Mouse (Mus musculus) hindbrain, embryonic 13.5 days (tissue): ENCODE data around the gene Aasdh. TPM values are rescaled to one million over a fixed set of nuclear protein-coding genes. Genes with fewer than 3 reads are reported as not detected.
A peak's percentile ranks its signal among the peaks of the same experiment; 100 is the strongest.

Experiments used
- ATAC-seq: fragments of 200-750 bp; cut with Nextera tagmentation; 2 replicates; pipeline ENCODE4 v1.8.0; 2017; ENCODE audit warnings: moderate TSS enrichment; ENCODE audit not compliant: low FRiP score
- H3K27ac ChIP-seq: fragments of 300-500 bp; sonication (generic); 2 replicates; pipeline ENCODE4 v1.5.1; 2015; ENCODE audit warnings: inconsistent platforms, mild to moderate bottlenecking, moderate library complexity
- H3K27me3 ChIP-seq: fragments of 300-500 bp; sonication (generic); 2 replicates; pipeline ENCODE4 v1.6.1; 2015; ENCODE audit warnings: mild to moderate bottlenecking, inconsistent platforms
- H3K36me3 ChIP-seq: fragments of 300-500 bp; sonication (generic); 2 replicates; pipeline ENCODE4 v1.6.1; 2015; ENCODE audit warnings: mild to moderate bottlenecking, inconsistent platforms
- H3K4me1 ChIP-seq: fragments of 300-500 bp; sonication (generic); replicated peaks from 2 replicates; pipeline ENCODE4 v1.6.1; 2015; ENCODE audit warnings: inconsistent platforms
- H3K4me2 ChIP-seq: fragments of 300-500 bp; sonication (generic); 2 replicates; pipeline ENCODE4 v1.6.1; 2015; ENCODE audit warnings: inconsistent platforms, mild to moderate bottlenecking, moderate library complexity
- H3K4me3 ChIP-seq: fragments of 300-500 bp; sonication (generic); 2 replicates; pipeline ENCODE4 v1.5.1; 2015; ENCODE audit warnings: mild to moderate bottlenecking, inconsistent platforms
- H3K9ac ChIP-seq: fragments of 300-500 bp; sonication (generic); 2 replicates; pipeline ENCODE4 v1.6.1; 2015; ENCODE audit warnings: mild to moderate bottlenecking, inconsistent platforms
- H3K9me3 ChIP-seq: fragments of 300-500 bp; sonication (generic); 2 replicates; pipeline ENCODE4 v1.6.1; 2016; ENCODE audit warnings: inconsistent platforms
- WGBS: fragments of 180-500 bp; shearing (Covaris S2); methylation state at CpG from one replicate; pipeline ENCODE4 v1.1.7; 2015; 5-methylcytosine and 5-hydroxymethylcytosine counted together
- polyA plus RNA-seq: library from polyadenylated mRNA; unstranded; fragments of >200 nt; fragmentation: Nextera tagmentation; extraction: Ambion mirVana; gene quantifications from 2 replicates; pipeline ENCODE4 v1.2.1, GENCODE M21; 2015

The Aasdh gene
- polyA plus RNA-seq, 1 experiment from 2014 or later, result 19.6 TPM

GRCm38 (mm10) chr5:76902131-76902530 is 3.2 kb downstream of the Aasdh start:
- Histone ChIP-seq H3K4me1 (peaks cover 12% of the 10 kb centered on the region), H3K4me3 (no peak overlapping the region), H3K36me3 (peaks cover 14% of the 10 kb centered on the region), H3K4me2 (no peak overlapping the region), H3K9me3 (no peaks in the 10 kb centered on the region), H3K27me3 (no peaks in the 10 kb centered on the region), H3K9ac (no peak overlapping the region), H3K27ac (no peak overlapping the region)
- WGBS, result 84% methylated on average over 4 of the region's 4 CpGs
- ATAC-seq, result no peak

DNA sequence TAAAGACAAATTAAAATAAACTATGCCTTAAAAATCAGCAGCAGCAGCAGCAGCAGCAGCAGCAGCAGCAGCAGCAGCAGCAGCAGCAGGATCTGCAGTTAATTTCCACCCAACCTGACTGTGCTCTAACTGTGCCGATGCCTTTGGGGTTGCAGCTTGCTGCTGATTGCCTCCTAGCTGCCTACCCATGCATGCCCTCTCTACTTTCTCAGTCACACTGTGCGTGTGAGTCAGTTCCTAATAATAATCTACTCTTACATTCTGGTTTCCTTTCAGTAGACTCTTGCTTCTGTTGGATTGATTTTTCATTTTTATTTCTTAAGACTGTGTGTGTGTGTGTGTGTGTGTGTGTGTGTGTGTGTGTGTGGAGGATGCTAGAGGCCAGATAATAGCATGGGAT is 12.2 kb downstream of the Aasdh start:
- no peak overlapping the region for H3K4me3 ChIP-seq
- H3K36me3 ChIP-seq, result peaks cover 76% of the 10 kb centered on the region
- H3K4me2 ChIP-seq, result no peak overlapping the region
- no peak for ATAC-seq
- H3K27ac ChIP-seq, result no peak overlapping the region
- H3K4me1 ChIP-seq, result no peaks in the 10 kb centered on the region
- no peaks in the 10 kb centered on the region for H3K27me3 ChIP-seq
- no peak overlapping the region for H3K9ac ChIP-seq
- H3K9me3 ChIP-seq, result no peaks in the 10 kb centered on the region
- 91% methylated on average over 2 of the region's 2 CpGs for WGBS

DNA sequence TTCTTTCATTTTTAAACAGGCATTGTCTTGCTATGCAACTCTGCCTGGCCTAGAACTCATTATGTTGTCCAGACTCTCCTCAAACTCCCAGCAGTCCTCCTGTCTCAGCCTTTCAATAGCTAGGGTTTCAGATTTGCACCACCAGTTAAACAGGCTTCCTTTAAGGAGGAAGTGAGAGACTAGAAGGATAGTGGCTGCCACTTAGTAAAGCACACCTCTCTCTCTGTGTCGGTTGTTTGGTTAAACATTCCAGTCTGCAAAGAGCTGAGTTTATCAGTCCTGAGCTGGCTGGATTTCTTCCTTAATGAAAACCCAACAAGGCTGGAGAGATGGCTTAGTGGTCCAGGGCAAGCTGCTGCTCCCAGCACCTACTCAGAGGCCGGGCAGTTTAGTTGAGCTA is 12.7 kb downstream of the Aasdh start:
- Histone ChIP-seq H3K4me3 (no peak overlapping the region), H3K9me3 (no peaks in the 10 kb centered on the region), H3K36me3 (peaks cover 78% of the 10 kb centered on the region), H3K4me2 (no peak overlapping the region), H3K4me1 (no peaks in the 10 kb centered on the region), H3K27me3 (no peaks in the 10 kb centered on the region), H3K9ac (no peak overlapping the region), H3K27ac (no peak overlapping the region)
- ATAC-seq, result no peak
- WGBS, result 91% methylated on average over 2 of the region's 2 CpGs

- ATAC-seq, result no peak
- H3K9ac ChIP-seq, result no peak overlapping the region
- peaks cover 76% of the 10 kb centered on the region for H3K36me3 ChIP-seq
- no peaks in the 10 kb centered on the region for H3K27me3 ChIP-seq
- no peak overlapping the region for H3K4me2 ChIP-seq
- H3K9me3 ChIP-seq, result no peaks in the 10 kb centered on the region
- H3K27ac ChIP-seq, result no peak overlapping the region
- H3K4me3 ChIP-seq, result no peak overlapping the region
- H3K4me1 ChIP-seq, result no peaks in the 10 kb centered on the region
- 95% methylated on average over 2 of the region's 2 CpGs for WGBS
These were observed 18.3 kb downstream of the Aasdh start for GRCm38 (mm10) chr5:76887011-76887410.

DNA sequence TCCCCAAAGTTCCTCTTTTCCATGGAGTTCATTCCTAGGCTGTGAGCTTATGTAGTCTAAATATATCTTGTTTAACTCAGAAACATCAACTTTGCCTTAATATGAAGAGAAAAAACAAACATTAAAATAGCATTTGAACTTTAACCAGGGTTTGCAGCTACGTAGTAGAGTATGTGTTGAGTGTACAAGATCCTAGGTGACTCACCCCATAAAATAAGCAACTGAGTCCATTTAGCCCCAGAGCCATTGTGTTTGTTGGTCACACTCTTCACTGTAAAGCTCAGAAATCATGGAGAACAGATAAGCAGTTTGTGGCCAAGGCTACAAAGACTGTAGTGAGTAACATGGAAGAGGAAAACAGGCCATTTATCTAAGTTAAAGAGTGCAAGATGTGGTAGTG is 21.2 kb downstream of the Aasdh start:
- H3K9ac ChIP-seq, result no peak overlapping the region
- ATAC-seq, result no peak
- peaks cover 66% of the 10 kb centered on the region for H3K36me3 ChIP-seq
- no peaks in the 10 kb centered on the region for H3K4me1 ChIP-seq
- H3K4me3 ChIP-seq, result no peak overlapping the region
- no peak overlapping the region for H3K27ac ChIP-seq
- 96% methylated on average over 1 of the region's 1 CpGs for WGBS
- H3K9me3 ChIP-seq, result no peaks in the 10 kb centered on the region
- H3K27me3 ChIP-seq, result no peaks in the 10 kb centered on the region
- no peak overlapping the region for H3K4me2 ChIP-seq

DNA sequence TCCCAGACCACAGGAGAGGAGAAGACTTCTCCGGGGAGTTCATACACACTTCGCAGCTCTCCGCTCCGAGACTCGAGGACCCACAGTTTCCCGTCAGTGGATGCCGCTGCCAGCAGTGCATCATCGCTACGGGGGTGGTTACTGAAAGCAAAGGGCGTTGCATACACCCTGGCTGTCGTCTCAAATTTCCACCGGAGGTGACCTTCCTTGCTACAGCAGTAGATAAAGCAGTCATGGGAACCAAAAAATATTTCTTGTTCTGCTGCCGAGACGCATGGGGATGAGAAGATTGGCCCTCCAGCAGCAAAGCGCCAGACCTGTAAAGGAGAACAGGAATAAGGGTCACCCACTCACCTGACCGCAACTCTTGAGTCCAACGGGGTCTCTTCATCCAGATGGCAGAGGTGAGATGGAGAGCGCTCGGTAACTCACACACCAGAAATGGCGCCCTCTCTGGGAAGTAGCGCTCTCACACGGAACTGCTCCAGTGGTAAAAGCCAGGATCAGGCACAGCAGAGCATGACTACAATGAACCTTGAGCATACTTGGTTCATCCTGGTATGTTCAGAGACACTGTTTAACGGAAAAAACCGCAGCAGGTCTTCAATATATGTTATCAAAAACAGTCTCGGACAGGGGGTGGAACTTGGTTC is 29.1 kb downstream of the Aasdh start:
- H3K4me1 ChIP-seq, result no peaks in the 10 kb centered on the region
- peaks cover 67% of the 10 kb centered on the region for H3K36me3 ChIP-seq
- 92% methylated on average over 25 of the region's 25 CpGs for WGBS
- no peak overlapping the region for H3K27ac ChIP-seq
- H3K4me2 ChIP-seq, result no peak overlapping the region
- H3K9ac ChIP-seq, result no peak overlapping the region
- H3K4me3 ChIP-seq, result no peak overlapping the region
- no peak for ATAC-seq
- no peaks in the 10 kb centered on the region for H3K27me3 ChIP-seq
- no peaks in the 10 kb centered on the region for H3K9me3 ChIP-seq

DNA sequence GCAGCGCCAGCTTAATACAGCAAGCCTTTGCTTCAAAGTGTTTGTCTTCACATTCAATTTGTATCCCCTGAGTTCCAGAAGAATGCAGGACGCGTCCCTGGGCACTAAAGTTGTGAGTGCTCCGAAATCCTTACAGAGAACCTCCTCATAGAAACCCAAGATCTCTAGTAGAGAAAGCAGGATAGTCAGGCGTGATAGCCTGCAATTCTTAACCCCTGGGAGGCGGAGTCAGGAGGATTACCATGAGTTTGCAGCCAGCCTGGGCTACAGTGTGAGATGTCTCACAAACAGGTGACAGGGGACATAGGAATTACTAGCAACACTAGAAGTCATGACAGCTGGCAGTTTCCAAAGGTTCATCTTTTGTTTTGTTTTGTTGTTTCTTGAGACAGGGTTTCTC is 35.8 kb downstream of the Aasdh start:
- H3K36me3 ChIP-seq, result peaks cover 84% of the 10 kb centered on the region
- no peaks in the 10 kb centered on the region for H3K4me1 ChIP-seq
- H3K9me3 ChIP-seq, result no peaks in the 10 kb centered on the region
- no peak for ATAC-seq
- H3K4me2 ChIP-seq, result peak overlapping the region; percentile 40
- no peak overlapping the region for H3K9ac ChIP-seq
- H3K27ac ChIP-seq, result no peak overlapping the region
- H3K4me3 ChIP-seq, result 0 out of 2 replicates have a peak overlapping the region, but pooled peaks have one; percentile 19
- no peaks in the 10 kb centered on the region for H3K27me3 ChIP-seq
- WGBS, result 58% methylated on average over 6 of the region's 6 CpGs

DNA sequence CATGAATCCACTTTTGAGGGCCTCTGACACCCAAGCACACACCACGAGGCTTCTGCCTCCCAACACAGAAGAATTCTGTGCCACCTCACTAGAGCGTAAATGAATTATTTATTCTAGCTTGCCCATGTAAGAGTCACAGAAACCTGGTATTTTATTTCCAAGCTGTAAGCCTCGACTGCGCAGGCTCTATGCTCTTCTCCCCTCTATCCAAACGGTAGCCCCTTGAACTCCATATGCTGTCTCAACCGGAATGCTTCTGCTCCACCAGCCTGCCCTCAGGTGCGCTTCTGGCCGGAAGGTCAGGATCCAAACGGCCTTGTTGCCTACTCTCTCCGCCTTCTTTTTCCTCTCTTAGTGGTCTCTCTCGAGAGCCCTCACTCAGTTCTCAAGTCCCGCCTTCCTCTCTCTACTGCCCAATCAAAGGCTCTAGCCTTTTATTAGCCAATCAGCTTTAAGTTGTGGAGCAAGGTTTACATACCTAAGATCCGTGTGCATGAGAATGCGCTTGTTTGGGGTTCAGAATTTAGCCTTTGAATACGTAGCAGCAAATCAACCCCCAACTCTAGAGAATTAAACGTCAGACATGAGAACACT is 36.5 kb downstream of the Aasdh start:
- H3K36me3 ChIP-seq, result peaks cover 79% of the 10 kb centered on the region
- whole genome bisulfite sequencing, result 28% methylated on average over 16 of the region's 16 CpGs
- no peak overlapping the region for H3K27ac ChIP-seq
- H3K4me3 ChIP-seq, result peak overlapping the region; percentile 19
- H3K4me2 ChIP-seq, result peak overlapping the region; percentile 40
- no peaks in the 10 kb centered on the region for H3K4me1 ChIP-seq
- no peaks in the 10 kb centered on the region for H3K27me3 ChIP-seq
- no peaks in the 10 kb centered on the region for H3K9me3 ChIP-seq
- peak; percentile 68 for ATAC-seq
- H3K9ac ChIP-seq, result 0 out of 2 replicates have a peak overlapping the region, but pooled peaks have one; percentile 24

GRCm38 (mm10) chr5:76866819-76867218 is 38.5 kb downstream of the Aasdh start:
- Histone ChIP-seq H3K36me3 (peaks cover 67% of the 10 kb centered on the region), H3K4me1 (no peaks in the 10 kb centered on the region), H3K27ac (no peak overlapping the region), H3K9ac (no peak overlapping the region), H3K4me2 (no peak overlapping the region), H3K4me3 (no peak overlapping the region), H3K9me3 (no peaks in the 10 kb centered on the region), H3K27me3 (no peaks in the 10 kb centered on the region)
- no peak for ATAC-seq
- 78% methylated on average over 8 of the region's 8 CpGs for WGBS

DNA sequence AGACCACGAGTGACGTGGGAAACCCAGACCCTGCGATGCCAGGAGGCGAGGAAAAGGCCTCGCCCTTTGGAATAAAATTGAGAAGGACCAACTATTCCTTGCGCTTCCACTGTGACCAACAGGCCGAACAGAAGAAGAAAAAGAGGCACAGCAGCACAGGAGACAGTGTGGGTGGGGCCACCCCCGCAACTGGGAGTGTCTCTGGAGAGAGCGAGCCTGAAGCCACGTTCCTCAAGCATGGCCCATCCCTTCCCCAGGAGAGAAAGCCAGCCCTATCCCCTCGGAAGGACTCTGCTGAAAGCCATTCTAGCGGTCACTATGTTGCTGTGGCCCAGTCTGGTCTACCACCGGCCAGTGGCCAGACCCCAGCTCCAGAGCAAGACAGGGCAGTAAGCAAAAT is 46.9 kb downstream of the Aasdh start:
- WGBS, result 71% methylated on average over 13 of the region's 13 CpGs
- H3K9ac ChIP-seq, result no peak overlapping the region; the same call in 1 of the 2 replicates
- no peak for ATAC-seq
- peaks cover 55% of the 10 kb centered on the region for H3K36me3 ChIP-seq
- peak overlapping the region; percentile 4; the same call in 1 of the 2 replicates for H3K27ac ChIP-seq
- H3K4me2 ChIP-seq, result no peak overlapping the region
- H3K4me3 ChIP-seq, result no peak overlapping the region
- no peaks in the 10 kb centered on the region for H3K9me3 ChIP-seq
- H3K4me1 ChIP-seq, result peaks cover 18% of the 10 kb centered on the region
- peaks cover 26% of the 10 kb centered on the region for H3K27me3 ChIP-seq

- Histone ChIP-seq H3K27ac (no peak overlapping the region), H3K9ac (peak overlapping the region; percentile 49), H3K9me3 (no peaks in the 10 kb centered on the region), H3K4me1 (peaks cover 18% of the 10 kb centered on the region), H3K36me3 (peaks cover 61% of the 10 kb centered on the region), H3K4me2 (peak overlapping the region; percentile 41), H3K4me3 (peak overlapping the region; percentile 22), H3K27me3 (peaks cover 26% of the 10 kb centered on the region)
- WGBS, result 21% methylated on average over 62 of the region's 62 CpGs
- ATAC-seq, result no peak
These were observed 48.0 kb downstream of the Aasdh start for GRCm38 (mm10) chr5:76857103-76858015.

- Histone ChIP-seq H3K4me2 (peak overlapping the region; percentile 41), H3K27me3 (peaks cover 26% of the 10 kb centered on the region), H3K9me3 (no peaks in the 10 kb centered on the region), H3K36me3 (peaks cover 63% of the 10 kb centered on the region), H3K4me3 (no peak overlapping the region), H3K27ac (no peak overlapping the region), H3K4me1 (peaks cover 19% of the 10 kb centered on the region), H3K9ac (no peak overlapping the region)
- WGBS, result 27% methylated on average over 25 of the region's 25 CpGs
- no peak for ATAC-seq
These were observed 49.3 kb downstream of the Aasdh start for GRCm38 (mm10) chr5:76855829-76856600.
